Mouse (Mus musculus) olfactory bulb, adult 2 months (tissue): ENCODE results near the gene Fancc.

ENCODE experiments used
- CTCF ChIP-seq: fragments of 200-500 bp; IDR thresholded peaks from 2 replicates; pipeline ENCODE4 v1.5.1; 2012; ENCODE audit warnings: low read depth, mild to moderate bottlenecking, low read length, moderate library complexity; ENCODE audit not compliant: insufficient read depth
- POLR2A ChIP-seq: fragments of 200-500 bp; IDR thresholded peaks from 2 replicates; pipeline ENCODE4 v1.6.1; 2012; ENCODE audit warnings: mild to moderate bottlenecking, low read depth, low read length, moderate library complexity; ENCODE audit not compliant: insufficient read depth

DNA sequence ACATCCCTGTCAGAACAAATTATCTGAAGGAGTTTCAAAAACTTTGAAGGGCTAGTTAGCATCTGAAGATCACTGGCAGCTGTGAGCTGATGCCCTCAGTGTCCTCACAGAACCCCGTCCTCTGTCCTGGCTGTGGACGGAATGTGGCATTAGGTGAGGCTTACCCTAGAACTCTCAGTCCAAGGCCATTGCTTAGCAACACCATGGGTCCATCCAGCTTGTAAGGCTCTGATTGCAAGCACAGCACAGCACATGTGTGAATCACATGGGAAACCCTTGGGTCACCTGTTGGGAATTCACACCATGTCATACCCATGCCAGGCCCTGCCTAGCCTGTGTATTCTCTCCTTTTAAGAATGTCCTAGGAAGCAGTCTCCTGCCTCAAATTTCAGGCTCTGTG lies 200.1 kb downstream of the Fancc start:
- TF ChIP-seq POLR2A (no peak), CTCF (no peak)
